Mouse (Mus musculus): ENCODE measurements around the gene Map3k19.

The Map3k19 gene

GRCm38 (mm10) chr1:127854486-127855222 lies at the start of gene Map3k19:
Map3k19 (minus strand) TSS chr1:127855031.
- DNase-seq: peak; percentile 18

DNA sequence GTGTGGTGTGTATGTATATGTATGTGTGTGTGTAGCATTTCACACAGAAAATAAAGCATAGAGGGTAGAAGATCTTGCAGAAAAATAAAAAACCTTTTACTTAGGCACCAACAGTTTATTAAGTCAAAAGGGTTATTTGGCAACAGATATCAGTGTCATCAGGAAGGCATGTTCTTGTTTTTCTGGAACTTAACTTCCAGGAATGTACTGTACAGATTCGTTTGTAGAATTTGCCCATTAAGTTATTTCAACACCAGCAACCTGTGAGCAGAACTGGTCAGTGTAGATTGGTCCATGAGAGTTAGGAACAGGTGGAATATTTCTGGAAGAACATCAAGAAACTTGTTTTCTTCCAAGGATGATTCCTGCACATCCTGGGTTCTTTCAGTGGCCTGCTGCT lies 44.6 kb upstream of the Map3k19 start:
- DNase-seq: no peak

DNA sequence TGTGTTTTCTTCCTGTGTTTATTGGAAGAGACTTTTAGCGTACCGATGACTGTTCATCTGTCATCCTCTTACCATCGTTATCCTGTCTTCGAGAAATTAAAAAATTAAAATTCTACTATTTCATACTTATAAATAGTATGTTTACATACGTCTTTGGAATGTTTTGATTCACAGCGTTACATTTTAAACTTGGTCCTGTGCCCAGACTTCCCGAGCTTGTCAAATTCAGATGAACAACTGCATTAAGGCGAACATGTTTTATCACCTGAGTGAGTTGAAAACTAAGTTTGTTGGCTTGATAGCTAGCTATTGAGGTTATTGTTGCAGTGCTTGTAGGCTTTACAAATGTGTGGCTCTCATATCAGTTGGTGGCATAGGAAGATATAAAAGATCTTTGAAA lies 14.4 kb upstream of the Map3k19 start:
- no peak for DNase-seq

DNA sequence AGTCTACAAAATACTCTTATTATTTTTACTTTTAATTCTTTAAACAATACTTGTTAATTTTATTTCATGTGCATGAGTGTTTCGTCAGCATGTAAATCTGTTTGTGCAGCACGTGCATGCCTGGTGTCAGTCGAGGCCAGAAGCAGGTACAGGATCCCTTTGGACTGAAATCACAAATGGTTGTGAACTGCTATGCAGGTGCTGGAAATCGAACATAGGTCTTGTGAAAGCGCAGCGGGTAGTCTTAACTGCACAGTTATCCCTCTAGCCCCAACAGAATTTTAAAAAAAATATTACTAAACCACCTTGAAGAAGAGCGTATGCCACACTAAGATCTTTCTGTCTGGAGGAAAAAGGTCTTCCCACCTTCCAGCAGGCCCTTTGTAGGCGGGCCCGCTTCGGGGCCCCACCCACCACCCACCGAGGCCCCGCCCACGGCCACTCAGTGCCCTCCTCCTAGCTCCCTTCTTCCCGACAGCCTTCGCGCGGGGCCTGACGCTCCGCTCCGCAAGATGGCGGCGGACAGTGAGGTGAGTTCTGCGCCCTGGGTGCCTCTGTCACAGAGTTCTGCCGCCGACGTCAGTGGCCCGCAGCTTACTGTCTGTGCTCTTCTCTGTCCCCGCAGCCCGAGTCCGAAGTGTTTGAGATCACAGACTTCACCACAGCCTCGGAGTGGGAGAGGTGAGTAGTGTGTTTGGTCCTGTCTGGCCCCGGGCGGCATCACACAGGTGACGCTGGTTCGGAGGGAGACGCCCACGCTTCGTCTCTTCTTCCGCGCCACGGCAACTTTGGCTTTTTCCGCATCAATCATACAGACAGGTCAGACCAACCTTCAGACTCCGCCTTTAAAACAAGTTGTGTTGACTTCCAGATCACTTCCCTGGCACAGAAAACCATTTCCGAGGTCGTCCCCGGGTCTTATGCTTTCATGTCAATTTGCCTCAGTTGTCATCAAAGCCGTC lies 13.8 kb upstream of the Map3k19 start, which contains the start of gene Rab3gap1:
TSS of gene Rab3gap1 (plus strand) at position 474 of the 962 bp plus-strand sequence.
- DNase-seq: peak; percentile 87

DNA sequence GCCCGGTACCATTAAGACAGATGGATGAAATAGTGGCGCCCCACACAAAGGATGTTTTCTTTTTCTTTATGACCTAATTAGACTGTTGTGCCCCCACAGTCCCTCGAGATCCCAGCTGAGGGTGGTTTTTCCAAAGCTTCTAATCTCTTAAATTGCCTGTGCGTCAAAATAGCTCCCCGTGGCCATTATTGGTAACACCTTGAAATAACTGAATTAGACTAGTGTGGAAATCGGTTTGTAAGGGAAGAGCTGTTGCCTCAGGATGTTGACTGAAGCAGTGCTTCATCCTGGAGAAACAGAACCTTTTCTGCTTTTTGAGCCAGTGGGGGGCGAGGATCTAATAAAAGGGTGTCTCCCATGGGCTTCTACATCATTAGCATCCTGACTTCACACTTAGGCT lies 9.0 kb upstream of the Map3k19 start:
- no peak for DNase-seq

GRCm38 (mm10) chr1:127861900-127862299 lies 7.1 kb upstream of the Map3k19 start:
- DNase-seq: no peak

DNA sequence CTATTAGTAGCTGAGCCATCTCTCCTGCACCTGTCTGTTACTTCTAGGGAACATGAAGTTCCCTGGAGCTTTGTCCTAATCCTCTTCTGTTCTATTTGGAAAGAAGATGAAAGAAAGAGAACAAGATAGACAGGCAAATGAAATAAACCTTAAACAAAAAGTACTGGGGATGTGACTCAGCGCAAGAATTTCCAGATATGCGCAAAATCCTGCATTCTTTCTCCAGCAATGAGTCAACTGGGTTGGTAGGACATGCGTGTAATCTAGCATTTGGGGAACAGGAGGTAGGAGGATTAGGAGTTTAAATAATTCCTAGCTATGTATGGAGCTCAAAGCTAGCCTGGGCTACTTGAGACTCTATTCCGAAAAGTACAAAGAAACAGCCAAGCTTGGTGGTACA lies 5.7 kb upstream of the Map3k19 start:
- no peak for DNase-seq

DNA sequence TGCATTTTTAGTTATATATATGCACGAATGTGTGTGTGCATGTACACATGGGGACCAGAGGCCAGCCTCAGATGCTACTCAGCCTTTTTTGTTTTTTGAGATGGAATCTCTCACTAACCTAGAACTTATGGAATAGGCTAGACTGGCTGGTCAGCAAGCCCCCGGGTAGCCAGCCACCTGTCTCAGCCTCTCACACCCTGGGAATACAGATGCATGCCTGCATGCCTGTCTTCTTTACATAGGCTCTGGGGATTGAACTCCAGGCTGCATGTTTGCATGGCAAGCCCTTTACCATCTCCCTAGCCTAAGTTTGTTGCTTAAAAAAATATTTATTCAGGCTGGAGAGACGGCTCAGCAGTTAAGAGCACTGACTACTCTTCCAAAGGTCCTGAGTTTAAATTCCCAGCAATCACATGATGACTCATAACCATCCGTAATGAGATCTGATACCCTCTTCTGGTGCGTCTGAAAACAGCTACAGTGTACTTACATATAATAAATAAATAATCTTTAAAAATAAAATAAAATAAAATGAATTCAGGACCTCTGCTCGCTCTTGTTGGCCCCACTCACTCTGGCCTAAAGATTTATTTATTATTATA lies 5.1 kb upstream of the Map3k19 start:
- no peak for DNase-seq

DNA sequence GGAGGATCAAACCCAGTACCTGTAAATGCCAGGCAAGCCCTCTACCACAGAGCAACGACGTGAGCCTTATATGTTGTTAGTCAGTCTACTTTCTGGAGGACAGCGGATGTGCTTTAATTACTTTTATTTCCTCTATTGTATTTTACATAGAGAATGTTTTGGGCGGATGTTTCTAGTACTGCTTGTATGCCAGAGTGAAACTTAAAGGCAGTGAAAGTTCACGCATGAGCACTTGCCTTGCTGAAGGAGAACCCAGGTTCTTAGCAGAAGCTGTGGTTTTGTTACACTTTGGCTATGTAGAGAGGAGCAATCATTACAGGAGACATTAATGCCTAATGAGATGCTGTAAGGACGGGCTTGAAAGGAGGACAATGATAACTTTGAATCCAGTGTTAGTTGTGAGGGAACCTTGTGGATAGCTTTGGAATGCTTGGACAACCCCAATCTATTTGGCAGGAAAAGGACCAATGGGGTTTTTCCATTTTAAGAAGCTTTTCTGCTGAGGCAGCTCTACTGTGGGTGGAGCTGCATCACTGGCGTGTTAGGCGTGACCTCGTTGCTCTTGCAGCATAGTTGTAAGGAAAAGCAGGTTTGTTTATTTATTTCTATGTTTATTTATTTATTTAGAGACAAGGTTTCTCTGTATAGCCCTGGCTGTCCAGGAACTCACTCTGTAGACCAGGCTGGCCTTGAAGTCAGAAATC lies 4.3 kb upstream of the Map3k19 start:
- DNase-seq: no peak

- DNase-seq: no peak
Observed at GRCm38 (mm10) chr1:127850075-127850610, 4.7 kb downstream of the Map3k19 start.

DNA sequence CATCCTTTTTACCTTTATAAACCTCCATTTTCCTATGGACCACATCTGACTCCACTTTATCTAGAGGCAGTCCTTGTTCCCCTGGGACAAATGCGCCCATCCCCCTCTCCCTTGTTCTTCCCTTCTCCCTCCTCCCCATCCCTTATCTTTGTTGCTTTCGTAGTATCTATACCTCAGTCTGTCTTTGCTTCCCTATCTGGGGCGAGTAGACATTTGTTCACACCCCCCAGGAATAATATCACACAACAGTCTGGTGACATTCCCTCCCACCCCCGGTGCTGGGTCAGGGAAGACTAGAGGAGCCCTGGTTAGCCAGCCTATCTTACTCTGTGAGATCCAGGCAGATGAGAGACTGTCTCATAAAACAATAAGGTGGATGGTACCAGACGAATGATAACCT lies 9.4 kb downstream of the Map3k19 start:
- no peak for DNase-seq

GRCm38 (mm10) chr1:127838602-127839001 lies 16.2 kb downstream of the Map3k19 start:
- no peak for DNase-seq

DNA sequence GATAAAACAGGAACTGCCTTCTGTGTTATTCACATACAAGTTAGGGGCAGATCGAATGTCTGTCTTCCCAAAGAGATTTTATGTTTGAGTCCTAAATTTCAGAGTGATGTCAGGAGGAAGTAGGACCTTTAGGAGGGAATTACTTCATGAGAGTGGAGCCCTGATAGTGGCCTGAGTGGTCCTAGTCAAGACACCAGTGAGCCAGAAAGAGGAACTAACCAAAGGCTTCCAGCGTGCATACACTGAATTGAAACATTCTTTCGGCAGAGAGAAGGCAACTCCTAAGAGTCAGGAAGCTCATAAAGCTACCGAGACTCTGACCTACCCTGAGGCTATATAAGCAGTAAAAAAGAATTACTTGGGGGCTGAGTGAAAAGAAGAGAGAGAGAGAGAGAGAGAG lies 18.2 kb downstream of the Map3k19 start:
- no peak for DNase-seq

GRCm38 (mm10) chr1:127834202-127834601 lies 20.6 kb downstream of the Map3k19 start:
- DNase-seq: no peak

- DNase-seq: no peak
Observed at GRCm38 (mm10) chr1:127833714-127834113, 21.1 kb downstream of the Map3k19 start.

- DNase-seq: no peak
Observed at GRCm38 (mm10) chr1:127830215-127830921, 24.5 kb downstream of the Map3k19 start.

DNA sequence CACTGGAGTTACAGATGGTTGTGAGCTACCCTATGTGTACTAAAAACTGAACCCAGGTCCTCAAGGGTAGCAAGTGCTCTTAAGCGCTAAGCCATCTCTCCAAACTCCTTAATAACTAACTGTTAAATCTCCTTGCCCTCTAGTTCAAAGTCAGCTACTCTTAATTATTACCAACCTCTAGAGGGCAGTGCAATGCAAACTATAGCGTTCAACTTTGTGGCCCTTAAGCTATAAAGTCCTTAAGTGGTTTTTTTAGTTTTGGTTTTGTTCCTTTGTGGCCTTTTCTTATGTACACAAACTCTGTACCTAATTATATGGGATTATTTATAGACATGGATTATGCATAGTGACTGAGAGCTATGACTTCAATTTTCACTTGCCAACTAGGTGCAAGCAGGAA lies 27.5 kb downstream of the Map3k19 start:
- DNase-seq: no peak

GRCm38 (mm10) chr1:127816381-127816780 lies 38.5 kb downstream of the Map3k19 start:
- DNase-seq: no peak

DNA sequence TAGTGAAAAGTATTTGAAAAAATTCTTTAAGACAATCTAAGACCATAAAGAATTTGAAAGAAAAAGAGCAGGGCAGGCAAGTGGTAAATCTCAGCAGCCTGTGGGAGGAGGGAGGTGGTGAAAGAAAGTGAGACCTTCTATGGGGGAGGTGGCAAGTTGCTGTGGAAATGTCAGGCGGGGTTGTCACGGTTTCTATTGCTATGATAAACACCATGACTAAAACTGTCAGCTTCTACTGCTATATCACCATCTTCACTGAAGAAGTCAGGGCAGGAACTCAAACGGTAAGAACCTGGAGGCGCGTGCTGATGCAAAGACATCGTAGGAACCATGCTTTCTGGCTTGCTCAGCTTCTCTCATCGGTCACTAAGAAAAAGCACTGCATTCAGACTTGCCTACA lies 41.9 kb downstream of the Map3k19 start:
- DNase-seq: no peak

DNA sequence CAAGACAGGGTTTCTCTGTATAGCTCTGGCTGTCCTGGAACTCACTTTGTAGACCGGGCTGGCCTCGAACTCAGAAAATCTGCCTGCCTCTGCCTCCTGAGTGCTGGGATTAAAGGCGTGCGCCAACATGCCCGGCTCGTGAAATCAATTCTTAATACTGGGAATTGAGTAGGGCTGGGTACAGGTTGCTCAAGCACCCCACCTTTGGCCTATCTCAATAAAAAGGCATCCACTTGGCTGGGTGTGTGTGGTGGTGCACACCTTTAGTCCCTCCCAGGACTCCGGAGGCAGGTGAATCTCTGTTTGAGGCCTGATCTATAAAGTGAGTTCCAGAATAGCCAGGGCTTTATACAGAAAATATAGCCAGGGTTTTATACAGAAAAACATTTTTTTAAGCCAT lies 46.2 kb downstream of the Map3k19 start:
- no peak for DNase-seq

DNA sequence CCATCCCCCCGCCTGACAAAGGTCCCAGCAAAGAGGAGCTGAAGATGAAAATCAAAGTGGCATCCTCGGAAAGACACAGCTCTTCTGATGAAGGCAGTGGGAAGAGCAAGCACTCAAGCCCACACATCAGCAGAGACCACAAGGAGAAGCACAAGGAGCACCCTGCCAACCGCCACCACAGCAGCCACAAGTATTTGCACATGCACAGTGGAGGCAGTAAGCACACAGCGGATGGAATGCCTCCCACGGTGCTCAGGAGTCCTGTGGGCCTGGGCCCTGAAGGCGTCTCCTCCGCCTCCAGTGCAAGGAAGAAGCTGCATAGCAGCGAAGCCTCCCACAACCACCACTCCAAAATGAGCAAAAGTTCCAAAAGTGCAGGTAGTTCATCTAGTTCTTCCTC lies 51.9 kb downstream of the Map3k19 start:
- no peak for DNase-seq

DNA sequence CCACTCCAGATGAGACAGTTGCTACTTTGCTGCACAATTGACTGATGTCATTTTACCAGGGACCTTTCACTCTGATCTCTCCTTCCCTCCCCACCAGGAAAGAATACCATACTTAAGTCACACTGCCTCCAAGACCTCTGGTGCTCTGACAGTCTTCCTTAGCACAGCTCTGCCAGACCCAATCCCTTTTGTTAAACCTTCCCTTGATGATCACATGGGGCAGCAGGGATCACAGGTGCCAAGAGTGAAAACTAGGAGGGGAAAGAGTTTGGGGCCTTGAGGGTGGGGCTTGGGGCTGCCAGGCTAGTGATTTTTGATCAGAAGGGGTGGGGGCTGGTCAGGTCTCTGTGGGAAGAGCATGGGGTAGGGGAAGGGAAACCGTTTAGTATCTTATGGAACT lies 58.1 kb downstream of the Map3k19 start:
- no peak for DNase-seq
